Mouse (Mus musculus): Measurements from ENCODE around the gene Tex37.

Gene Tex37

GRCm38 (mm10) chr6:70918827-70919226 is at the start of gene Tex37:
Tex37 (minus strand) TSS chr6:70918927.
- DNase-seq: no peak

GRCm38 (mm10) chr6:70968291-70968690 is 49.6 kb upstream of the Tex37 start:
- no peak for DNase-seq

GRCm38 (mm10) chr6:70967422-70967821 is 48.7 kb upstream of the Tex37 start:
- DNase-seq: no peak

DNA sequence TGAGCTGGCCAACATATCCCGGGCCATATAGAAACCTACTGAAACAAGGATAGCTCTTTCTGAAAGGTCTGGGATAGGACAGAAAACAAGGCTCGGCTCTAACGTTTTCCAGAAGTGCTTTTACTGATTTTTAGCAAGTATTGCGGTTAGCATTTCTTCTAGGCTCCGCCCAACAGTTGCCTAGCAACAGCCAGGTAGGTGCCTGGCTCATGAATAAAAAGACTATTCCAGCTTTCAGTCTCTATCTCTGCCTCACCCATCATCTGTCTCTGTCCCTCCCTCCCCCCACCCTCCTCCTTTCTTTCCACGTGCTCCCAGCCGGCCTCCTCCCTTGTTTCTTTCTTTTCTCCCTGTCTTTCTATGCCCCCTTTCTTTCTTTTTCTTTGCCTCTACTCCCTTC is 47.0 kb upstream of the Tex37 start:
- no peak for DNase-seq

DNA sequence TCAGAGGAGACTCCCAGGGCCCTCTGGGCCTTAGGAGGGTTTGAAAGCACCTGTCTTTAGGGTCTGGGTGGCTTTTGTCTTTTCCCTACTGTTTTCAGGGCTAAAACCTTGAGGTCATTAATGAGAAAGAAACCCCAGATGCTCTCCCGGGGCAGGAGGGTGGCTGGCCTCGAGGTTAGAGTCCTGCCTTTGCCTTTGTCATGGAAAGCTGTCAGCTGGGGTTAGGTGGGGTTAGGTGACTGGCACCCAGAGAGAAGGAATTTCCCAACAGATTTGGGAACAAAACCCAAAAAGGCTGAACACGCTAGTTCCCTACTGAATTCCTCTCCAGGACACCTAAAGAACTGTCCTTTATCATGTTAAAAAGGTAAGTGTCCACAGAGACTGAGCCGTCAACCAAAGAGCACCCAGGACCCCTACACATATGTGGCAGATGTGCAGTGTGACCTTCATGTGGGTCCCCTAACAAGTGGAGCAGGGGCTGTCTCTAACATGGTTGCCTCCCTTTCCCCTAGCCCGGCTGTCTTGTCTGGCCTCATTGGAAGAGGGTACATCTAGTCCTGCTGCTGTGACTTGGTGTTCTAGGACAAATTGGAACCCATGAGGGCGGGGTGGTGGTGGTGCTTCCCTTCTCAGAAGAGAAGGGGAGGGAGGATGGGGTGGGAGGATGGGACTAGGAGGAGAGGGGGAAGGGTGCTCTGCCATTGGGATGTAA is 45.5 kb upstream of the Tex37 start:
- no peak for DNase-seq

GRCm38 (mm10) chr6:70957341-70957940 is 38.7 kb upstream of the Tex37 start:
- no peak for DNase-seq

DNA sequence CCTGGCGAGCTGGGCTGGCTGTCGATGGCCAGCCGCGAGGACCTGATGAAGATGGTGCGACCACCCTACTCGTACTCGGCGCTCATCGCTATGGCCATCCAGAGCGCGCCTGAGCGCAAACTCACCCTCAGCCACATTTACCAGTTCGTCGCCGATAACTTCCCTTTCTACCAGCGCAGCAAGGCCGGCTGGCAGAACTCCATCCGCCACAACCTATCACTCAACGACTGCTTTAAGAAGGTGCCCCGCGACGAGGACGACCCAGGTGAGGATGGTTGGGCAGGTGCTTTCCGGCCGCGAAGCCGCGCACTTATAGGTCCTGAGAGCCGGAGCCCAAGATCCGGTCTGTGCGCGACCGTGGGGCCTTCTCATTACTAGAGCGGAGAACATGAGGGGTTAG is 38.2 kb upstream of the Tex37 start:
- DNase-seq: no peak

- DNase-seq: peak; percentile 53
These were observed 37.7 kb upstream of the Tex37 start, which contains the start of gene Foxi3 for GRCm38 (mm10) chr6:70956285-70956912. Foxi3 (plus strand) TSS chr6:70956531.

- no peak for DNase-seq
These were observed 37.1 kb upstream of the Tex37 start for GRCm38 (mm10) chr6:70955841-70956240.

DNA sequence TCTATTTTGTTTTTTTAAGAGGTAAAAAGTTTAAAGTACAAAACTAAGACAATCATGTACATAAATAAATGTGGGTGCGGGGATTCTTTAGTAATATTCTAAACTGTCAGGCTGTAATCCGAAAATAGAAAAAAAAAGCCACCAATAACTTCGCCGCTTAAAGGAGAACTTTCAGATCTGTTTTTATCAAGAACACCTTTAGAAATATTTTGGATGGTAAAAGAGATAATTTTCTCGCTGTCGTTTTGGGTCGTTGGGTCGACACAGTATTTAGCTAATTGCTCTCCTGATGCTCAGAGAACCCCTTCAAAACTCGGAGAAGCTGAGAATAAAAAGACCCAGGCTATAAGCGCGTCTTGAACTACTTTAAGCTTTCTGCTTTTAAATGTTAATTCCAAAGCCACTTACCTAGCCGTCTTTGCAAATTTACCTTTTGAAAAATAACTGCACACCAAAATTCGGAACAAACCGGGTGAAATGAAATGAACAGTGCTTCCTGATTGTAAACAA is 36.6 kb upstream of the Tex37 start:
- no peak for DNase-seq

- peak; percentile 42 for DNase-seq
These were observed 35.3 kb upstream of the Tex37 start for GRCm38 (mm10) chr6:70954040-70954439.

DNA sequence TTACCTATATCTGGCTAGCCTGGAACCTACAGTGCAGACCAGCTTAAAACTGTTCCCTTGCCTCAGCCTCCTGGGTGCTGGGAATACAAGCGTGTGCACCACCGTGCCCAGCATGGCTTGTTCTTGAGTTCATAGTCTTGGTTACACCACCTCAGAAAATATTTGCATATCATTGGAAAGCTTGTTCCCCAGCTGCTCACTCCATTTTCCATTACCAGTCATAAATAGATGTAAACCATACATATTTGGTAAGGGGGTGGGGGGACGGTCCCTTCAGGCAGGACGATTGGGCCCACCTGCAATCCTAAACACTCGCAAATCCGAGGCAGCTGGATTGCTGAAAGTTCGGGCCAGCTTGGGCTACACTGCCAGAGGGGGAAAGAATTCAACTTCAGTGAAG is 34.5 kb upstream of the Tex37 start:
- DNase-seq: no peak

DNA sequence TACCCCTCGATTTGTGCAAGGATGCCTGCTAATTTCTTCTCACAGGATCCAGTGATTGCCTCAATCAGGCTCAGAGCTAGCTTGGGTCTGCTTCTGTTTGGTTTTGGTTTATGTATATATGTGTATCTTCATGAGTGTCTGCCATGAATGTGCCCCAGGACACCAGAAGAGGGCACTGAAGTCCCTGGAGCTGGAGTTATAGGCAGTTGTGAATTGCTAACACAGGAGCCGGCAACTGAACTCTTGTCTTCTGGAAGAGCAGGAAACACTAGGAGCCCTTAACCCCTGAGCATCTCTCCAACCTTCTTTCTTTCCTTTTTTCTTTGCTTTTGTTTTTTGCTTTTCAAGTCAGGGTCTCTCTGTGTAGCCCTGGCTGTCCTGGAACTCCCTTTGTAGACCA is 13.1 kb upstream of the Tex37 start:
- DNase-seq: no peak

- DNase-seq: peak; percentile 42
These were observed 2.7 kb upstream of the Tex37 start for GRCm38 (mm10) chr6:70921274-70922074.

DNA sequence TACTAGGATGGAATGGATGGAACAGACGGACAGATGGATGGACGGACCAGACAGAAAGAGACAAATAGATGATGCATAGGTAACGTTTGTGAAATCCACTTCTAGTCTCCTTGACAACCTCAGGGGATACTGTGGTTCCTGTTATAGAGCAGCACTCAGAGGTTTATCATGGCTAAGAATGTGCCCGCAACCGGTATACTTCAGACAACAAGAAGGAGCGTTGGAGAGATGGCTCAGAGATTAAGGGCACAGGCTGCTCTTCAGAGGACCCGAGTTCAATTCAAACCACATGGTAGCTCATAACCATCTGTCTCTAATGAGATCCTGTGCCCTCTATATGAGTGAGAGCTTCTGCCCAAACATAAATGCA is 6.3 kb downstream of the Tex37 start:
- DNase-seq: no peak

DNA sequence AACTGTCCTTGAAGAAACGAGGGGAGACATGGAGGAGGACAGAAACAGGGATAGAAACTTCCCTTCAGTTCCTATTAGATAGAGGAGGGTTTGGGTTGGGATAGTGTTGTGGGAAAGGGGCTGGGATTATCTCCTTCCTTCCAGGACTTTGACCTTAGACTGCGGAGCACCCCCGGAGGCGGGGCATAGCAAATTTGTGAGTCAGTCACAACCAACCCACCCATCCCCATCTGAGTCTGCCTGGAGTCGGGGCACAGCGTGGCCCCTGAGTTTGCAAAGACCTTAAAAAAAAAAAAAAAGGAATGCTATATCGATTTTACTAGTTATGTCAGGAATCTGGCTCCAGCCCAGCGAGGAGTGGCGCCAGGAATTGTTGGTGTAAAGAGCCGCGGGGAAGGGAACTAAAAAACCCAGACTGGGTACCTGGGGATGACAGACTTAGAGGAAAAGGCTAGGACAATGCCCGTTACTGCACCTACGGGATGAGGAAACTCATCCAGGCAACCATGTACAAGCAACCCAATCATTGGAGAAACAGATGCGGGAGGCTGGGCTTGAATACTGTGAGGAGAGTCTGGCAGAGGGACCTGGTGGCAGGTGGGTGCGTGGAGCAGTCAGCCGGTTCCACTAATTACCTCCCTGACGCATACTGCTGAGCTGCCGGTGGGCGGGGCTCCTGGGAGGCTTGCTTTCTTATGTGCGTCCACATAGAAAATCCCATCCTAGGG is 6.9 kb downstream of the Tex37 start:
- no peak for DNase-seq

- DNase-seq: no peak
These were observed 8.4 kb downstream of the Tex37 start for GRCm38 (mm10) chr6:70910285-70910684.

DNA sequence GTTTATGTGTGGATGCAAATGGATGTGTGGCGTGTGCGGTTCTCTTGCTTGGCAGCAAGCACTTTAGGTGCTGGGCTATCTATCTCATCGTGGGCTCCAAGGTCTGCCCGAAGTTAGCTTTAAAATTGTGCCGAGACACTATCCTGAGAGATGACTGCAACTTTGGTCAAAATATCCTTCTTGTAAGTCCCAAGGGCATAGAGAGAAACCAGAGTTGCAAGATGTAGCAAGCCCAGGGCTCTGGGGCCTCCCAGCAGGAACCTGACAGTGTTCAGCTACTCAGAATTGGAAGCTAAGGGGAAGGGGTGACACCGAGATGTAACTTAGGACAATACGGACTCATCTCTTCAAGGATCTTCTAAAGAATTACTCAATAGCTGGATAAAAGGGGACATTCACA is 9.2 kb downstream of the Tex37 start:
- DNase-seq: no peak

GRCm38 (mm10) chr6:70903689-70904088 is 15.0 kb downstream of the Tex37 start:
- no peak for DNase-seq

GRCm38 (mm10) chr6:70899594-70900003 is 19.1 kb downstream of the Tex37 start:
- no peak for DNase-seq

- no peak for DNase-seq
These were observed 20.6 kb downstream of the Tex37 start for GRCm38 (mm10) chr6:70898166-70898565.

DNA sequence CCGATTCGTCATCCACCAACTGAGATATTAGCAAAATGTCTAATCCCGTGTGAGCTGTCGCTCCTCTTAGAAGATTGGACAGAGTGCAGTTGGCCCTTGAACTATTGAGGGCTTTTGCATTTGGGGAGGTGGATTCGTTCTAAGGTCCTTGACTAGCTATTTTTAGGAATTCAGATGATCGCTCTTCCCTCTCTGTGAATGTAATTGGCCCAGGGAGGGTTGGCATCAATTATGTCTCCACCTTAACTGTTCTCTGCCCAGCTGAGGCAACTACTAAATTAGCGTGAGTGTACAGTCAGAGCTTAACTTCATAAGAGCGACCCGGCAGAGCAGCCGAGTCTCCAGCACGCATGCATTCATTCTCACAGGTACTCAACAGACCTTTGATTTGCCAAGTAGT is 30.7 kb downstream of the Tex37 start:
- no peak for DNase-seq

All from lung, postnatal 36 days (tissue).